Mouse (Mus musculus) heart, adult 2 months (tissue): Measurements from ENCODE around the gene A3galt2.

Experiments used
- CTCF ChIP-seq: fragments of 200-600 bp; IDR thresholded peaks from 2 replicates; pipeline ENCODE4 v1.8.1; 2022; ENCODE audit warnings: antibody characterized with exemption, mild to moderate bottlenecking, moderate library complexity
- EP300 ChIP-seq: fragments of 200-500 bp; IDR thresholded peaks from 2 replicates; pipeline ENCODE4 v1.6.1; 2011; ENCODE audit warnings: low read depth, low read length, control low read depth; ENCODE audit not compliant: insufficient read depth

GRCm38 (mm10) chr4:128729033-128729708 is 26.0 kb upstream of the A3galt2 start:
- no peak for TF ChIP-seq EP300
- no peak for TF ChIP-seq CTCF
